Mouse (Mus musculus): Measurements from ENCODE around the gene Gpr179. TPM values are rescaled to one million over a fixed set of nuclear protein-coding genes. Genes with fewer than 3 reads are reported as not detected.
A peak's percentile ranks its signal among the peaks of the same experiment; 100 is the strongest.

Gene Gpr179
- polyA plus RNA-seq, 1 experiment, result 0.08 TPM

DNA sequence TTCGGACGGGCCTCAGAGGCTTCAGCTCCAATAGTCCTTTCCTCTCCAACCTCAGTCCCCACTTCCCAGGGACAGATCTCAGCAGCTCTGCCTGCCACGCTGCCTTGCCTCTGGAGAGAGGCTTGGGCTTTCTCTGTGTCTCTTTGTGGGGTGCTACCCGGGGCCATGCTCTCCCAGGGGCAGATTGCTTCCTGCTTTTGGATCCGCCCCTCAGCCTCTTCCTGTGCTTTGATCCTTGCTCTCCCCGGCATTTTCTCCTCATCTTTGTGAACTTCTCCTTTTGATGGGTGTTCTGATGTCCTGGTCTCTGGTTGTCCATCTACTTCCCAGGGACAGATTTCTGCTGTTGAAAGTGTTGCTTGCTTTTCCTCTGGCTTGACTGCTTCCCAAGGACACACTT lies 15.6 kb downstream of the Gpr179 start:
- WGBS, result 53% methylated on average over 6 of the region's 6 CpGs
- TF ChIP-seq CTCF (conservative IDR thresholded peaks at IDR 0.05; ENCODE audit: insufficient read depth, insufficient read length, low read depth, low read length) (no peak), POLR2A (IDR thresholded peaks at IDR 0.05; ENCODE audit: low read depth, low read length) (no peak)
- H3K4me1 ChIP-seq (ENCODE audit: control insufficient read depth, insufficient read depth, low read length), result peaks cover 9% of the 10 kb centered on the region; the same call in 1 of the 2 replicates
- no peak overlapping the region for H3K27ac ChIP-seq (ENCODE audit: insufficient read depth, low read depth, low read length)
- no peak overlapping the region for H3K4me3 ChIP-seq (ENCODE audit: insufficient read depth, low read depth, low read length)
- no peaks in the 10 kb centered on the region for H3K36me3 ChIP-seq (ENCODE audit: control insufficient read depth, insufficient read depth, low read length)
- DNase-seq, result no peak
- no peaks in the 10 kb centered on the region for H3K27me3 ChIP-seq (replicated peaks; ENCODE audit: control insufficient read depth, insufficient read depth, low read length)

DNA sequence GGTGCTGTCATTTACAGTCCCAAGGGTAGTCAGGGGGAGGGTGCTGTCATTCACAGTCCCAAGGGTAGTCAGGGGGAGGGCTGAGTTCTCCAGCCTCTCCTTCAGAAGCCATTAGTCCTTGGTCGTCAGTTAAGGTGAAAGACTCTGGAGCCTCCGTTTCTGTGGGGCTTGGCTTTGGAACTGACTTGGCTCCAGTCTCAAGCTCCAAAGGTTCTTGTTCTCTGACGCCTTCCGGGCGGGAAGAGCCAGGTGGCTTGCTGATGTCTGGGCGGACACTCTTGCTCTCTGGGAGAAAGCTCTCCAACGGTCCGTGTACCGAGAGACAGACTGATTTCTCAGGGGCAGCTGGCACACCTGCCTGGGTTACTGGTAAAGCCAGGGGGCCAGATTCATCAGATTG lies 17.5 kb downstream of the Gpr179 start:
- no peak for TF ChIP-seq POLR2A (IDR thresholded peaks at IDR 0.05; ENCODE audit: low read depth, low read length)
- no peak for TF ChIP-seq CTCF (conservative IDR thresholded peaks at IDR 0.05; ENCODE audit: insufficient read depth, insufficient read length, low read depth, low read length)
- no peaks in the 10 kb centered on the region for H3K36me3 ChIP-seq (ENCODE audit: control insufficient read depth, insufficient read depth, low read length)
- H3K4me1 ChIP-seq (ENCODE audit: control insufficient read depth, insufficient read depth, low read length), result peaks cover 9% of the 10 kb centered on the region; the same call in 1 of the 2 replicates
- peak overlapping the region; percentile 0; the same call in 1 of the 2 replicates for H3K27ac ChIP-seq (ENCODE audit: insufficient read depth, low read depth, low read length)
- DNase-seq, result peak; percentile 59
- H3K4me3 ChIP-seq (ENCODE audit: insufficient read depth, low read depth, low read length), result no peak overlapping the region
- WGBS, result 57% methylated on average over 9 of the region's 9 CpGs
- no peaks in the 10 kb centered on the region for H3K27me3 ChIP-seq (replicated peaks; ENCODE audit: control insufficient read depth, insufficient read depth, low read length)

DNA sequence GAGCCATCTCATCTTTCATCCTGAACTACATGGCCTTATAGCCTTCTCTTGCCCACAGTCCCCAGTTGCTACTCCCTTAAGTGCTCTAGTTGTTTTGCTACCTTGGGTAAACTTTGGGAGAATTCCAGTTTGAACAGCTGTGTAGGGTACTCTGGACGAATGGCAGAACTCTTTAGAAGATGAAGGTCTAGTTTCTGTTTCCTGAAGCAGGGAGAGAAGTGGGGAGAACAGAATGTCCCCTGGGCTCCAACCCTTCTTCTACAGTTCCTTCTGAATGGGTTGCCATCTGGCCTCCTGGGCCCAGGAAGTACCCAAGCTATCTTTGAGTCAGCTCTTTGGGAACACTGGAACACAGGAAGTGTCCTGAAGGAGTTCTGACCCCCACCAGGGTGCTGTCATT lies 18.0 kb downstream of the Gpr179 start:
- H3K36me3 ChIP-seq (ENCODE audit: control insufficient read depth, insufficient read depth, low read length), result 0 out of 2 replicates have a peak, but pooled peaks cover 2% of the 10 kb centered on the region
- no peak for DNase-seq
- WGBS, result 38% methylated on average over 1 of the region's 1 CpGs
- TF ChIP-seq POLR2A (IDR thresholded peaks at IDR 0.05; ENCODE audit: low read depth, low read length) (no peak), CTCF (conservative IDR thresholded peaks at IDR 0.05; ENCODE audit: insufficient read depth, insufficient read length, low read depth, low read length) (no peak)
- no peak overlapping the region for H3K4me3 ChIP-seq (ENCODE audit: insufficient read depth, low read depth, low read length)
- H3K4me1 ChIP-seq (ENCODE audit: control insufficient read depth, insufficient read depth, low read length), result peaks cover 9% of the 10 kb centered on the region; the same call in 1 of the 2 replicates
- H3K27ac ChIP-seq (ENCODE audit: insufficient read depth, low read depth, low read length), result no peak overlapping the region; the same call in 1 of the 2 replicates
- no peaks in the 10 kb centered on the region for H3K27me3 ChIP-seq (replicated peaks; ENCODE audit: control insufficient read depth, insufficient read depth, low read length)

DNA sequence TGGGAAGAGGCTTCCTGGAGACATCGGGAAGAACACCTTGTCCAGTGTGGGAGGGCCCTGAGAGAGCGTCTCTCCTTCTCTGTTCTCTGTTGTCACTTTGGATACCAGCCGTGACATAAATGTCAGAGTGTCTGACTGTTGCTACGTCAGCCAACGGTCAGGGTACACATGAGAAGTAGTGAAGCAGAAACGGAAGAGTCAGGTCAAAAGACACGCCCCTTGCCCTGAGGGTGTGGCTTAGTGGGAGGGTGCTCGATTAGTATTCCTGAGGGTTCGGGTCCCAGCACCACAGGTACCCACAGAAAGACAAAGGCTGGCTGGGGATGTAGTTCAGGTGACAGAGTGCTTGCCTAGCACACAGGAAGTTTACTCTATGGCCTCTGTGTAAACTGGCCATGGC lies 18.8 kb downstream of the Gpr179 start:
- H3K36me3 ChIP-seq (ENCODE audit: control insufficient read depth, insufficient read depth, low read length), result 0 out of 2 replicates have a peak, but pooled peaks cover 2% of the 10 kb centered on the region
- WGBS, result 38% methylated on average over 9 of the region's 9 CpGs
- DNase-seq, result peak; percentile 78
- H3K4me1 ChIP-seq (ENCODE audit: control insufficient read depth, insufficient read depth, low read length), result peaks cover 7% of the 10 kb centered on the region; the same call in 1 of the 2 replicates
- no peak overlapping the region for H3K4me3 ChIP-seq (ENCODE audit: insufficient read depth, low read depth, low read length)
- H3K27ac ChIP-seq (ENCODE audit: insufficient read depth, low read depth, low read length), result no peak overlapping the region
- H3K27me3 ChIP-seq (replicated peaks; ENCODE audit: control insufficient read depth, insufficient read depth, low read length), result no peaks in the 10 kb centered on the region
- TF ChIP-seq CTCF (conservative IDR thresholded peaks at IDR 0.05; ENCODE audit: insufficient read depth, insufficient read length, low read depth, low read length), result no peak
- no peak for TF ChIP-seq POLR2A (IDR thresholded peaks at IDR 0.05; ENCODE audit: low read depth, low read length)

DNA sequence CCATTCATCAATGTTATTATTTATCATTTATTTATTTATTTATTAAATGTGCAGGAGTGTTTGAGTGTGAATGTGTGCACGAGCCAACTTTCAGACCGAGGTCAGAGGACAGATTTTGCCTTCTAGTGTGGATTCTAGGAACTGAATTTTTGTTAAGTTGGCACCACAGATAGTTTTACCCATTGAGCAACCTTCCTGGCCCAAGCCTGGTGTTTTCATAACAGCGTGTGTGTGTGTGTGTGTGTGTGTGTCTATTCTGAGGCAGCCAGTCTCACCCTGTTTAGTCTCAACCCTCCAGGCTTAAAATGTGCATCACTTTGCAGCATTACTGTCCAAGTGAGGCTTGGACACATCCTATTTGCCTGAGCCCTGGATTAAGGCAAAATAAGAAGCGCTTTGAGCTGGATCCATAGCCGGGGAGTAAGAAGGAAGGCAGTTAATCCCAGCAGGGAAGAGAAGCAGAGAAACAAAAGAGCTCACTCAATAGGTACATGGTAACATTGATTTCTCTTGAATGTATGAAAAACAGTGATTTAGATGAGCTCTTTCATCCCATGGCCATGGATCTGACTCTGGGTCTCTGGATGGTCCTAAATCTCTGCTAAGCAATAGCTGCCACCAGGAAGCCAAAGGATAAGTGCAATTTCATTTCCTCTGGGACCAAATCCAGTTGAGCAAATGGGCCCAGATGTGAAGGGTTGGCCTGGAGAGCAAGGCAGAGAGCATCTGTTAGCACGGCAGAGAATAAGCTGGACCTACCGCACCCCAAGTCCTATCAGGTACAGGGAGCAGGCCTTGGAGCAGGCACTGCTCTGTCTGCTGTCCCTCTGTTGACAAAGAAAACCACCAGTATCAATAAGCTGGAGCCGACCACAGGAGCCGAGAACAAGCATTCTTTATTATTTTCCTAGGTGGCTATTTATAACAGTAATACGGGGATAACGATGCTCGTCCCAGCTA lies 20.4 kb downstream of the Gpr179 start:
- H3K4me3 ChIP-seq (ENCODE audit: insufficient read depth, low read depth, low read length), result no peak overlapping the region
- peaks cover 7% of the 10 kb centered on the region; the same call in 1 of the 2 replicates for H3K4me1 ChIP-seq (ENCODE audit: control insufficient read depth, insufficient read depth, low read length)
- TF ChIP-seq POLR2A (IDR thresholded peaks at IDR 0.05; ENCODE audit: low read depth, low read length) (no peak), CTCF (conservative IDR thresholded peaks at IDR 0.05; ENCODE audit: insufficient read depth, insufficient read length, low read depth, low read length) (no peak)
- H3K27me3 ChIP-seq (replicated peaks; ENCODE audit: control insufficient read depth, insufficient read depth, low read length), result no peaks in the 10 kb centered on the region
- DNase-seq, result no peak
- H3K27ac ChIP-seq (ENCODE audit: insufficient read depth, low read depth, low read length), result no peak overlapping the region
- 0 out of 2 replicates have a peak, but pooled peaks cover 2% of the 10 kb centered on the region for H3K36me3 ChIP-seq (ENCODE audit: control insufficient read depth, insufficient read depth, low read length)
- 83% methylated on average over 12 of the region's 12 CpGs for WGBS

DNA sequence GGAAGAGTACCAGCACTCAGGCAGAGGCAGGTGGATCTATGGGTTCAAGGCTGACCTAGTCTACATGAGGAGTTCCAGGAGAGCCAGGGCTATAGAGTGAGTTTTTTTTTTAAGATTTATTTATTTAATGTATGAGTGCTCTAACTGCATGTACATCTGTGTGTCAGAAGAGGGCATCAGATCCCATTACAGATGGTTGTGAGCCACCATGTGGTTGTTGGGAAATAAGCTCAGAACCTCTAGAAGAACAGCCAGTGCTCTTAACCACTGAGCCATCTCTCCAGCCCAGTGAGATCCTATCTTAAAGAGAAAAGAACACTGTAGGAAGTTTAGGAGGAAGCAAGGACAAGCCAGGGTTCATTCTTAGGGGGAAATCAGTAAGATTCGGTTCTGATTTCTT lies 21.6 kb downstream of the Gpr179 start:
- peaks cover 7% of the 10 kb centered on the region; the same call in 1 of the 2 replicates for H3K4me1 ChIP-seq (ENCODE audit: control insufficient read depth, insufficient read depth, low read length)
- no peak overlapping the region for H3K27ac ChIP-seq (ENCODE audit: insufficient read depth, low read depth, low read length)
- H3K4me3 ChIP-seq (ENCODE audit: insufficient read depth, low read depth, low read length), result no peak overlapping the region
- TF ChIP-seq CTCF (conservative IDR thresholded peaks at IDR 0.05; ENCODE audit: insufficient read depth, insufficient read length, low read depth, low read length) (no peak), POLR2A (IDR thresholded peaks at IDR 0.05; ENCODE audit: low read depth, low read length) (no peak)
- H3K27me3 ChIP-seq (replicated peaks; ENCODE audit: control insufficient read depth, insufficient read depth, low read length), result no peaks in the 10 kb centered on the region
- 0 out of 2 replicates have a peak, but pooled peaks cover 2% of the 10 kb centered on the region for H3K36me3 ChIP-seq (ENCODE audit: control insufficient read depth, insufficient read depth, low read length)
- WGBS, result 95% methylated on average over 1 of the region's 1 CpGs
- DNase-seq, result no peak

DNA sequence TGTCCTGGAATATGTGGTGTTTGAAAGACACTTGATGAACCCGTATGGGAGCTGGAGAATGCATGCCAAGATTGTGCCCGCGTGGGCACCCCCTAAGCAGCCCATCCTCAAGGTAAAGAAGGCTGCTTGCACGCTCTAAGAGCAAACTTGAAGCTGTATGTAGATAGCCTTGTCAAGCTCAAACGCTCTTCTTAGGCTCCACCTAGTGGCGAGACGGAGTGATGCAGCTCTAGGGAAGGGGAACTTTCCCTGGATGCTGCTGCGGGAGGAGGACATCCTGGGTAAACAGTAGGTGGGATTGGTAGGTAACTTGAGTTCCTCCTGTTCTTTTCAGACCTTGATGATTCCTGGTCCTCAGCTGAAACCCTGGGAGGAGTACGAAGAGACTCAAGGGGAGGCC lies 23.7 kb downstream of the Gpr179 start:
- Histone ChIP-seq H3K27me3 (replicated peaks; ENCODE audit: control insufficient read depth, insufficient read depth, low read length) (no peaks in the 10 kb centered on the region), H3K36me3 (ENCODE audit: control insufficient read depth, insufficient read depth, low read length) (peaks cover 2% of the 10 kb centered on the region; the same call in 1 of the 2 replicates), H3K4me1 (ENCODE audit: control insufficient read depth, insufficient read depth, low read length) (no peaks in the 10 kb centered on the region), H3K27ac (ENCODE audit: insufficient read depth, low read depth, low read length) (no peak overlapping the region), H3K4me3 (ENCODE audit: insufficient read depth, low read depth, low read length) (no peak overlapping the region)
- WGBS, result 20% methylated on average over 9 of the region's 9 CpGs
- TF ChIP-seq POLR2A (IDR thresholded peaks at IDR 0.05; ENCODE audit: low read depth, low read length) (no peak), CTCF (conservative IDR thresholded peaks at IDR 0.05; ENCODE audit: insufficient read depth, insufficient read length, low read depth, low read length) (peak; percentile 88)
- peak; percentile 62 for DNase-seq

Data from kidney, adult 2 months (tissue).